Mouse (Mus musculus): ENCODE results near the gene Faah.

Faah gene

GRCm38 (mm10) chr4:116001206-116001605 is 16.5 kb downstream of the Faah start:
- WGBS, result 73% methylated on average over 4 of the region's 4 CpGs

DNA sequence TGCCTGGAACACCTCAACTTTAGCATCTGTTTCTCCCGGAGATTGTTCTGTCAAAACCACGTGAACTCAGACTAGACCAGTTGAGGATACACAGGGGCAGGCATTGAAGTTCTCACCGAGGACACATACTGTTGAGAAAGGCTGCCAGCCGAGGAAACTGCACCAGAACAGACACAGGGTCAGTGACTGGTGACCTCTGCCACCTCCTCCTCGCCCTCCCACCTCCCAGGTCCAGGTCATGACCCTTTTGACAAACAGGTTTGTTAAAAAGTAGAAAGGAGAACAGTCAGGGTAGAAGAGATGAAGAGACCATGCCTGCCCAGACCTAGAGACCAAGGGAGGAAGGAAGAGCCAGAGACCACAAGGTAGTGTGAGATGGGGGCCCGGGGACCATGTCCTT is 17.1 kb downstream of the Faah start:
- WGBS, result 71% methylated on average over 6 of the region's 6 CpGs

- 69% methylated on average over 4 of the region's 4 CpGs for WGBS
These were observed 21.0 kb downstream of the Faah start for GRCm38 (mm10) chr4:115996729-115997128.

- 78% methylated on average over 2 of the region's 2 CpGs for WGBS
These were observed 22.4 kb downstream of the Faah start for GRCm38 (mm10) chr4:115995376-115995730.

GRCm38 (mm10) chr4:115994662-115995375 is 22.9 kb downstream of the Faah start:
- WGBS, result 86% methylated on average over 16 of the region's 16 CpGs

DNA sequence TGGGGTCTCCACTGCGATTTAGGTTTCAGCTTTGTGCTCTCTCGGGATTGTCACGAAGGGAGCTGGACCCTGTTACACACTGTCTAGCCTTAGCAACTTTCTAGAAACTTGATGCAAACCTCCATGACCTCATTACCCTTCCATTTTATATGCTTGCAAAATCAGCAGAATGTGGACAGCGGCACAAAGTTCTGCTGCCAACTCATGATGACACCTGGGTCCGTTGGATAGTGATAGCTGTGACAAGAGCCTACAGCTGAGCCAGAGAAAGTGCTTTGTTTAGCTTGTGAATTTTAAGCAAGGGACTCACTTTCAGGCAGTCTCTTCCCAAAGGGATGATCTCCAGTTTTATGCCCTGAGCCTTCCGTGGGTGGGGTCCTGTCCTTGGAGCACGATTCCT is 28.3 kb downstream of the Faah start:
- 83% methylated on average over 7 of the region's 7 CpGs for WGBS

DNA sequence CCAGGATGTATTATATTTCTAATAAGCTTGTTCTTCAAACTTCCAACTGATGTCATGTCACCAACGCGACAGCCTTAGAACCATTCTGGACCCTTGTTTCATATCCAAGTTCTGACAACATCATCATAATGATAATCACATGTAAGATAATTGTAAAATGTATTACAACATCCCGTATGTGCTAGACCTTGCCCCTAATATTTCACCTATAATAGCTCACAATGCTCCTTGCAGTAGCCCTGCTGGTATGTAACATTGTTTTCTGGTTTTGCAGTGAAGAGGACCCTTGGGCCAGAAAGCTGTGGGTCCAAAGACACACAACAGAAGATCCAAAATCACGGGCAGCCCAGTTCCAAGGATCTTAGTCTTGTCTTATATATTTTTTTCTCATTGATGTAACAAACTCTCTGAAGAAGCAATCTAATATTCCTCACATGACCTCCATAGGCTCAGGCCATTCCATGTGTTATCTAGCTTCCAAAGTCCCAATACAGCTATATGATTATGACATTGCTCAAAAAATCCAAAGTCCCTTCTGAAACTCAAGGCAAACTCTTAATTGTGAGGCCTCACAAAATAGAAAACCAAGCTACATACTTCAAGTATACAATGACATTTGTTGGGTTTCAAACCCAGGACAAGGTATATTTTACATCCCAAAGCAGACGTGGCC is 29.7 kb downstream of the Faah start:
- WGBS, result 86% methylated on average over 5 of the region's 5 CpGs

DNA sequence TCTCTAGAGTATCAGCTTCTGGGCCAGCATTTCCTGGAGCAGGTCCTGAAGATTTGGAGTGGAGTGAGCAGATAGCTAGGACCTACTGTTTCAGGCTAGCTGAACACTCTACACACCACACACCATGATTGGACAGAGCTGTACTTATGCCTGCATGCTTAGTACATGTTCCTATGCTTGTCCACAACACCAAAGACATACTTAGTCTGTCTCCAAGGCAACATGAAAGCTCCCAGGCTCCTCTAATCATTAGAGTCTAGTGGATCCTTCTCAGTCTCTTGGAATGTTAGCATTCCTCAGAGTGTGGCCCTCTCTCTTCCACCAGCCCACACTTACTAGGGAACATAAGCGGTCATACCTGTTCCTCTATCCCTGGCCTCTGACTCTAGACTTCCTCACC is 30.3 kb downstream of the Faah start:
- 82% methylated on average over 1 of the region's 1 CpGs for WGBS

- 50% methylated on average over 8 of the region's 8 CpGs for WGBS
These were observed 32.8 kb downstream of the Faah start for GRCm38 (mm10) chr4:115984967-115985366.

GRCm38 (mm10) chr4:115984111-115984510 is 33.6 kb downstream of the Faah start:
- 7% methylated on average over 13 of the region's 13 CpGs for WGBS

GRCm38 (mm10) chr4:115980676-115981075 is 37.0 kb downstream of the Faah start:
- WGBS, result under 1% methylated on average over 8 of the region's 8 CpGs

DNA sequence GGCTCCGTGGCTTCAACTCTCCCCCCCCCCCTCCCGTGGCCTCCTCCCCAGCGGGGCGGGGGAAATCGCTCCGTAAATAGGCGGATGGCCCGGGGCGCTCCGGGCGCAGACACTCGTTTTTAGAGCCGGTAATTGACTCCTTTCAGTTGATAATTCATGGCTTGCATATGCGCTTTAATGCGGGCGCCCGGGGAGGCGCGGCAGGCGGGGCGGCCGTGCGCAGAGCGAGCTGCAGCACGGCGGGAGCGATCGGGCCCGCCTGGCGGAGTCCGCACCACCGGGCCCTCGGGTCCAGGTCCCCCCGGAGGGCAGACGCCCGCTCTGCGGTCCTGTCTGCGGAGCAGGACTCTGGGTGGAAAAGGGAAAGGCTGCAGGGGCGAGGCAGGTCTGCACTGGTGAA is 38.3 kb downstream of the Faah start:
- WGBS, result 1% methylated on average over 39 of the region's 39 CpGs

DNA sequence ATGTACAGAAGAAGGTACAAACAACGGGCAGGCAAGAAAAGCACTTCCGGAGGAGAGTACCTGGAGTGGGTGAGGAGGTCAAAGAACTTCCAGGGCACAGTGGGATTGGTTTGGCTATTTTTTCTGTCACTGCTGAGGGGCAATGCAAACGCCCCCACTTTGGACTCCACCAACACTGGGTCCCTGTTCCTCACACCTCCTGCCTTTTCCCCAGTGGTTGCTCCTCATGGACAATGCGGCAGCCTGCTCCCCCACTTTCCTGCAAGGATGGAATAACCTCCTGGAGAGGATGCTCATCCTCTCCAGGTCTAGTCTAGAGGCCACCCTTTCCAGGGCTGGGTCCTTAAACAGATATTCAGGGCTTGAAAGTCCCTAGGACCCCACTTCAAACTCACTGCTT is 38.8 kb downstream of the Faah start:
- WGBS, result 71% methylated on average over 4 of the region's 4 CpGs

DNA sequence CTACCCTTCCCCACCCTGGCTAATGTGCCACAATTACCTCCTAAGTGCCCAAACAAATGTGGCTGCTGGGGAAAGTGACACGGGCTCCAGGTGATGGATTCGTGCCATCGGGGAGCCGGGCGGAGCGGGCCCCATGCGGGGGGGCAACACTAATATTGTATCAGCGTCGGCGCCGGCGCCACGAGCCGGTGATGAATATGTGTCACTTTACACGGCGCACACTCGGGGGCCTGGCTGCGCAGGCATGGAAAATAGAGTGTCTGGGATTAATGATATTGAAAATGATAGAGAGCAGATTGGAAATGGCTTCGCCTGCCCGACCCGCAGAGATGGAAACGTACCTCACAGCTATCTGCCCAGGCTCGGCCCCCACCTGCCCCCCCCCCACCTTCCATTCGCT is 45.2 kb downstream of the Faah start:
- WGBS, result 71% methylated on average over 24 of the region's 24 CpGs

DNA sequence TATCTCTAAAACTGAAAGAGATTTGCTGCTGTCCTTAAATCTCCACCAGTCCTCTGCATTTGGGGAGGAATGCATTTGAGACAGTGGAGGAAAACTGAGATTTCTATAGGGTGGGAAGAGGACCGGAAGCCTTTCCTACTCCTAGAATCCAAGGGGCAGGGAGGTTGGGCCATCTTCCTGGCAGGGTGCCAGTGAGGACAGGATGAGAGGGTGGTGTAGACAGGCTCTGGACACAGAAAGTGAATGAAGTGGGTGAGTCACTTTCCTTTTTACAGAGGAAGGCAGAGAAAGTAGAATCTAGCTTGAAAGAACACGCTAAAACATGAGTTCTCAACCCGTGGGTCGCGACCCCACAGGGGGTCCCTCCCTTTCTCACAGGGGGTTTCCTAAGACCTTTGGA is 53.3 kb downstream of the Faah start:
- 34% methylated on average over 5 of the region's 5 CpGs for WGBS

DNA sequence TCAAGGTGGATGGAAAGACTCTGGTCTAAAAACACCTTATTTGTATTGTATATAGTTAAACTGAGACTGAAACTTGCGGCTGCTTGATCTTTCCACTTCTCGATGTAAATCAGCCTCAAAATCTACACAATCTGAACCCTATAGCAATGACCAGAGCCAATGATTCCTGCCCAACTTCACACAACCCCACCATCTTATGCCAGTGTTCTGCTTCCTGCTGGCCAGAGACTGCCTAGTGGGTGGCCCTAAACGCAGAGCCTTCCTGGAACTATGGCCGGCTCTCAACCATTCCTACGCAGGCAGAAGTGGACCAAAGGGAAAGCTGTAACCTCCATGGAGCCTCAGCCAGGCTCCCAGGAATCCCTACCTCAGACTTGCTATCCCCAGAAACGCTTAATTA is 54.0 kb downstream of the Faah start:
- 63% methylated on average over 6 of the region's 6 CpGs for WGBS

DNA sequence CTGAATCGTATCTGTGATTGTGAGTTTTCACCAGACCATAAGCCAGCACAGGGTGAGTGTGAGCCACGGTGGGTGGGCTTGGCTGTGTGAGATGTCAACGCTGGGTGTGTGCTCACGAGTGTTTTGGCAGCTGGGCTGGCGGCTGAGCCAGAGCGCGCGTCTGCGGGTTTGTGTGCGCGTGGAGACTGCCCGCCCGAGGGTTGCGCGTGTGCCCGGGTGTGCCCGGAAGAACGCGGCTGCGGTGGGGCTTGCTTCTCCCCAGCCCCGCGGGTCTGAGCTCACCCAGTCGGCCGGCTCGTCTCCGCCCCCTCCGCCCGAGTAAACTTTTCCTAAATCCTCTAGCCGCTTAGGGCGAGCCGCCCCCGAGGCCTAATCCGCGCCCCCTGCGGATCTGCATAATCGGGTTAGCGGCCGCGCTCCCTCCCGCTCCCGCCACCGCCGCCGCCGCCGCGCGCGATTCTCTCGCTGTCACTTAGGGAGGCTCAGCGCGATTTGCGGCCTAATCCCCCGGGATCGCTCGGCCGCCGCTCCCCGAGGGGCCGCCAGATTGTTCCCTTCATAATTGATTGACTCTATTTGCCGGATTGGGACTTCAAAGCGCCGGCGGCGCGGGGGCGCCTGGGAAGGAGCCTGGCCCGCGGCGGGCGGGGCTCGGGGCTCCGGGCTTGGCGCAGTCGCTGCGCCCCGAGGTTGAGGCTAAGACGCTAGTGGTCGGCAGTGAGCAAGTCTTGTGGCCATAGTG is 54.9 kb downstream of the Faah start:
- 1% methylated on average over 79 of the region's 79 CpGs for WGBS

- 29% methylated on average over 7 of the region's 7 CpGs for WGBS
These were observed 55.7 kb downstream of the Faah start for GRCm38 (mm10) chr4:115961991-115962390.

GRCm38 (mm10) chr4:115955494-115955775 is 62.3 kb downstream of the Faah start:
- 49% methylated on average over 3 of the region's 3 CpGs for WGBS

DNA sequence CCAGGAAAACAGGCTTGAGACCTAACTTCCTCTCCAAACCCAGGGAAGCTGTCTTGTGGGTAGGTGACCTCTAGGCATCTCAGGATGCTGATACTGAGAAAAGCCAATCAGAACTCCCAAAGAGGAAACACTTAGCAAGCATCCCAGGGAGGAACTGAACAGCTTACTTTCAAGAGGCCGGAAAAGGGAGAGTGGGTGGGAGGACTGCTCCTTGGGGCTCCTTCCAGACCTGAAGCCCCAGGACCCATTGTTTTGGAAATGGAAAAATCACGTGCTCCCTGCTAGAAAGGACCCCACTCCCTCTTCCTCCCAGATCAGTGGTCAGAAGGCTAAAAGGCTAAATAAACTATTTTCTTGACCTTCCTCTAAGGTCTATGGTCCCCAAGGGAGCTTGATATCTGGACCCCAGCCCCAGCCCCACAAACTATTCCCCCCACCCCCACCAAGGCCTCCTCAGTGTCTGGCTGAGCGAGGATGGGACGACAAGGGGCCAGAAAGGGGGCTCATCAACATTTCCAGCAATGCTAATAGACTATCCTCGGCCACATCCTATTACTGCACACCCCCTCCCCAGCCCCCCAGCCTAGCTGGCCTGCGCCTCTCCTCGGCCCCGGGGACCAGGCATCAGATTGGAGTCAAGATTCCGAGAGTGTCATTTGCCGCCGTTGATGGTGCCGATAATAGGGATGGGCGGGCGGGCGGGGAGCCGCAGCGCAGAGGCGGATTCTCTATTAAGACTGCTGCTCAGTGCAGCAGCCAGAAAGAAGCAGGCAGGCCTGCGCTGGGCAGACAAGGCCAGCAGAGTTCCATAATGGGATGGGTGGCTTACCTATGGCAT is 62.9 kb downstream of the Faah start:
- WGBS, result 23% methylated on average over 19 of the region's 19 CpGs

- 61% methylated on average over 5 of the region's 5 CpGs for WGBS
These were observed 64.2 kb downstream of the Faah start for GRCm38 (mm10) chr4:115953559-115953958.

DNA sequence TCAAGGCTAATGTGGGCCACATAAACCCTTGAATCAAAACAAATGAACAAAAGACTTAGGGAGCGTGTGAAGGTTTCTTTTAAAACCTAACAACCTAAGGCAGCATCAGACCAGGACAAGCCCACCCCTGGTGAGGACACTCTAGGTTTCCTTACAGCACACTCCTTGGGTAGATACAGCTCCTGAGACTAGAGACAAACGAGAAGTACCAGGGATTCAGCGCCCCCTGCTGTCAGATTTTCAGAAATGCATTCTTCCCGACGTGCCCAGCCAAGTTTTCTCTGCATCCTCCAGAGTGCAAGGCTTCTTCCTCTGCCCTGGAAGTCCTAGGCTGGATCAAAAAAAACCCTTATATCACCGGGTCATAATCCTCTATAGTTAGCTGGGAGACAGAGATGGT is 65.0 kb downstream of the Faah start:
- 18% methylated on average over 6 of the region's 6 CpGs for WGBS

Data from cerebral cortex, adult 2 months (tissue).